In the genomic region with DNA sequence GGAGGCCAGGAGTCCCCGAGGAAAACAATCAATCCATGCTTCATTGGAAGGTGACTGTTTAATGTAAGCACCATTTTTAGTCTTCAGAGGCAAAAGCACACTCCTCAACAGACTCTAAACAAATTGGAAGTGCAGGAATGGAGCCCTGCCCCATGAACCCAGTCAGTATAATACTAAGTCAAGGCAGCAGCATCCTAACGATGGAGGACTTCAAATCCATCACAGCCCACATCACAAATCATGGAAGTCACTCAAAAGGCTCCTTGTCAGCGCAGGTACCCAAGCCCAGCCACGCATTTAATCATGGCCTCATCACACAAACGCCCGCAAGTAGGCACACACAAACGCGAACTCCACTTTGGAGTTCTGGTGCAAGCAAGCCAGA, we compare ENCODE assay signal across 9 mouse cellular contexts. TPM values are rescaled to one million over a fixed set of nuclear protein-coding genes. Genes with fewer than 3 reads are reported as not detected.
DNase-seq lines count a peak whose midpoint lies in the region; ATAC-seq and TF ChIP-seq lines count a peak whose summit lies in the region.
"Had no signal": no experiment of that assay in that cellular context is flagged by ENCODE, and none has a peak within 500 bp of the region (broad histone marks: within the 10 kb centered on the region; RNA-seq: fewer than 3 reads in every experiment).

No protein-coding gene starts in this region.

- no peak for TF ChIP-seq POLR2A in cerebellum, adult 2 months (IDR thresholded peaks at IDR 0.05; ENCODE audit: borderline replicate concordance, insufficient read depth, low read length)

- H3K9ac ChIP-seq in lung, postnatal 0 days (replicated peaks; ENCODE audit: low read depth) = peak overlapping the region; percentile 6; the same call in 1 of the 2 replicates
- H3K9ac ChIP-seq in limb, embryonic 12.5 days (replicated peaks) = peak overlapping the region; percentile 75; the same call in 1 of the 2 replicates
- H3K9ac ChIP-seq in stomach, embryonic 14.5 days (replicated peaks; ENCODE audit: low read depth, low read length) = peak overlapping the region; percentile 36

- no peak overlapping the region for H3K27ac ChIP-seq in cerebellum, adult 2 months (ENCODE audit: insufficient read depth, low read length)
- H3K27ac ChIP-seq in lung, postnatal 0 days (ENCODE audit: low read length) = no peak overlapping the region
- H3K27ac ChIP-seq in limb, embryonic 12.5 days = peak overlapping the region; percentile 94
- H3K27ac ChIP-seq in stomach, embryonic 14.5 days (ENCODE audit: low read length) = peak overlapping the region; percentile 79

- 12% methylated on average over 8 of the region's 8 CpGs for WGBS in cerebellum, adult 2 months
- 4% methylated on average over 8 of the region's 8 CpGs for WGBS in lung, postnatal 0 days
- WGBS in limb, embryonic 12.5 days = 16% methylated on average over 8 of the region's 8 CpGs
- WGBS in stomach, embryonic 14.5 days = 9% methylated on average over 8 of the region's 8 CpGs

- no peak for TF ChIP-seq EP300 in lung, postnatal 0 days (IDR thresholded peaks at IDR 0.05)

- no peaks in the 10 kb centered on the region for H3K36me3 ChIP-seq in lung, postnatal 0 days (ENCODE audit: insufficient read depth, low read length)
- peaks cover 61% of the 10 kb centered on the region for H3K36me3 ChIP-seq in limb, embryonic 12.5 days
- H3K36me3 ChIP-seq in stomach, embryonic 14.5 days (ENCODE audit: control insufficient read depth, insufficient read depth, low read length) = no peaks in the 10 kb centered on the region

- peak; percentile 11; the same call in 1 of the 2 replicates for ATAC-seq in lung, postnatal 0 days
- 0 out of 2 replicates have a peak, but pooled peaks have one; percentile 12 for ATAC-seq in limb, embryonic 12.5 days (ENCODE audit: insufficient number of reproducible peaks, insufficient read depth, low FRiP score, low TSS enrichment, low read depth)
- no peak for ATAC-seq in stomach, embryonic 14.5 days (ENCODE audit: insufficient number of reproducible peaks, insufficient read depth, low FRiP score, low read depth)

- H3K9me3 ChIP-seq in lung, postnatal 0 days (ENCODE audit: low read length) = no peaks in the 10 kb centered on the region
- peaks cover 19% of the 10 kb centered on the region for H3K9me3 ChIP-seq in limb, embryonic 12.5 days
- peaks cover 12% of the 10 kb centered on the region; the same call in 1 of the 2 replicates for H3K9me3 ChIP-seq in stomach, embryonic 14.5 days (ENCODE audit: control insufficient read depth, low read depth, low read length)

- peak overlapping the region; percentile 55 for H3K4me3 ChIP-seq in cerebellum, adult 2 months (replicated peaks; ENCODE audit: insufficient read depth, low read depth, low read length)
- H3K4me3 ChIP-seq in lung, postnatal 0 days (ENCODE audit: low read depth, low read length) = peak overlapping the region; percentile 50
- H3K4me3 ChIP-seq in limb, embryonic 12.5 days (replicated peaks) = peak overlapping the region; percentile 55
- peak overlapping the region; percentile 39 for H3K4me3 ChIP-seq in stomach, embryonic 14.5 days (ENCODE audit: low read depth, low read length)
- H3K4me3 ChIP-seq: myocyte had no signal

- H3K27me3 ChIP-seq in cerebellum, adult 2 months (ENCODE audit: control insufficient read depth, insufficient read depth, low read length) = no peaks in the 10 kb centered on the region
- no peaks in the 10 kb centered on the region for H3K27me3 ChIP-seq in lung, postnatal 0 days (replicated peaks; ENCODE audit: insufficient read depth, low read length)
- H3K27me3 ChIP-seq in limb, embryonic 12.5 days = no peaks in the 10 kb centered on the region
- H3K27me3 ChIP-seq in stomach, embryonic 14.5 days (ENCODE audit: control insufficient read depth, insufficient read depth, low read length) = no peaks in the 10 kb centered on the region

- peak overlapping the region; percentile 80 for H3K4me2 ChIP-seq in lung, postnatal 0 days (replicated peaks; ENCODE audit: low read depth, low read length)
- peak overlapping the region; percentile 63 for H3K4me2 ChIP-seq in limb, embryonic 12.5 days
- H3K4me2 ChIP-seq in stomach, embryonic 14.5 days (replicated peaks; ENCODE audit: low read depth, low read length) = peak overlapping the region; percentile 55

- no peak for DNase-seq in cerebellum, adult 2 months
- DNase-seq in cerebellum, postnatal 36 days = no peak
- no peak for DNase-seq in lung, postnatal 0 days (ENCODE audit: low spot score)
- no peak for DNase-seq in lung, postnatal 4 days
- no peak for DNase-seq in urinary bladder, postnatal 14 days (ENCODE audit: low spot score)
- no peak for DNase-seq in urinary bladder, postnatal 10 days (ENCODE audit: low spot score)

- no peaks in the 10 kb centered on the region for H3K4me1 ChIP-seq in cerebellum, adult 2 months (ENCODE audit: control insufficient read depth, insufficient read depth, low read length)
- no peaks in the 10 kb centered on the region for H3K4me1 ChIP-seq in lung, postnatal 0 days (ENCODE audit: insufficient read depth, low read depth, low read length)
- 0 out of 2 replicates have a peak, but pooled peaks cover 4% of the 10 kb centered on the region for H3K4me1 ChIP-seq in limb, embryonic 12.5 days (replicated peaks)
- 0 out of 2 replicates have a peak, but pooled peaks cover 3% of the 10 kb centered on the region for H3K4me1 ChIP-seq in stomach, embryonic 14.5 days (ENCODE audit: control insufficient read depth, insufficient read depth, low read length)

- no peak for TF ChIP-seq CTCF in cerebellum, adult 2 months (IDR thresholded peaks at IDR 0.05; ENCODE audit: borderline replicate concordance, insufficient read depth, low read depth, low read length)
- TF ChIP-seq CTCF in lung, postnatal 0 days (IDR thresholded peaks at IDR 0.05) = no peak

RNA-seq across cellular contexts. Expression of gene Zfp382, which starts 21.4 kb away (rescaled TPM):
- 7.1 and 8.3 TPM in 2 replicates for polyA plus RNA-seq in cerebellum, adult 2 months (2012; rRNA removed)
- polyA plus RNA-seq in lung, postnatal 0 days (2015; fragmentation: Nextera tagmentation; extraction: Ambion mirVana) = 3.5 and 3.7 TPM in 2 replicates
- 11.8 and 16.7 TPM in 2 replicates for polyA plus RNA-seq in limb, embryonic 12.5 days (2016; fragmentation: Nextera tagmentation; extraction: Ambion mirVana)
- polyA plus RNA-seq in stomach, embryonic 14.5 days (2014; fragmentation: Nextera tagmentation; extraction: Ambion mirVana) = 6.4 and 7.3 TPM in 2 replicates

RNA-seq across cellular contexts. Expression of gene Zfp146, which starts 26.4 kb away (rescaled TPM):
- 37.6 and 38.0 TPM in 2 replicates for polyA plus RNA-seq in cerebellum, adult 2 months (2012; rRNA removed)
- polyA plus RNA-seq in lung, postnatal 0 days (2015; fragmentation: Nextera tagmentation; extraction: Ambion mirVana) = 6.0 and 6.9 TPM in 2 replicates
- 19.1 and 23.0 TPM in 2 replicates for polyA plus RNA-seq in limb, embryonic 12.5 days (2016; fragmentation: Nextera tagmentation; extraction: Ambion mirVana)
- 19.6 and 22.3 TPM in 2 replicates for polyA plus RNA-seq in stomach, embryonic 14.5 days (2014; fragmentation: Nextera tagmentation; extraction: Ambion mirVana)

RNA-seq across cellular contexts. Expression of gene Cox7a1, which starts 40.8 kb away (rescaled TPM):
- 24.7 and 32.0 TPM in 2 replicates for polyA plus RNA-seq in cerebellum, adult 2 months (2012; rRNA removed)
- polyA plus RNA-seq in lung, postnatal 0 days (2015; fragmentation: Nextera tagmentation; extraction: Ambion mirVana) = 18.7 and 18.8 TPM in 2 replicates
- polyA plus RNA-seq in limb, embryonic 12.5 days (2016; fragmentation: Nextera tagmentation; extraction: Ambion mirVana) = 2.4 and 2.9 TPM in 2 replicates
- 5.7 and 8.2 TPM in 2 replicates for polyA plus RNA-seq in stomach, embryonic 14.5 days (2014; fragmentation: Nextera tagmentation; extraction: Ambion mirVana)

RNA-seq across cellular contexts. Expression of gene Zfp260, which starts 48.6 kb away (rescaled TPM):
- polyA plus RNA-seq in cerebellum, adult 2 months (2012; rRNA removed) = 46.3 and 46.6 TPM in 2 replicates
- 58.4 and 61.0 TPM in 2 replicates for polyA plus RNA-seq in lung, postnatal 0 days (2015; fragmentation: Nextera tagmentation; extraction: Ambion mirVana)
- polyA plus RNA-seq in limb, embryonic 12.5 days (2016; fragmentation: Nextera tagmentation; extraction: Ambion mirVana) = 138 and 146 TPM in 2 replicates
- polyA plus RNA-seq in stomach, embryonic 14.5 days (2014; fragmentation: Nextera tagmentation; extraction: Ambion mirVana) = 132 and 142 TPM in 2 replicates

RNA-seq across cellular contexts. Expression of gene Zfp566, which starts 52.8 kb away (rescaled TPM):
- 5.5 and 6.1 TPM in 2 replicates for polyA plus RNA-seq in cerebellum, adult 2 months (2012; rRNA removed)
- polyA plus RNA-seq in lung, postnatal 0 days (2015; fragmentation: Nextera tagmentation; extraction: Ambion mirVana) = 4.8 and 5.2 TPM in 2 replicates
- 17.0 and 25.0 TPM in 2 replicates for polyA plus RNA-seq in limb, embryonic 12.5 days (2016; fragmentation: Nextera tagmentation; extraction: Ambion mirVana)
- 7.5 and 11.2 TPM in 2 replicates for polyA plus RNA-seq in stomach, embryonic 14.5 days (2014; fragmentation: Nextera tagmentation; extraction: Ambion mirVana)

Comparison
In these comparisons a context has a peak if more than half of its experiments do, and no peak if none do; other contexts are left out.
1. H3K27ac ChIP-seq: peak in limb, embryonic 12.5 days (single experiment) and stomach, embryonic 14.5 days (single experiment); none in cerebellum, adult 2 months (single experiment) and lung, postnatal 0 days (single experiment).
2. H3K9ac ChIP-seq: peak in every context shown above with its lines; median percentile 75 in limb, embryonic 12.5 days; 36 in stomach, embryonic 14.5 days; 6 in lung, postnatal 0 days.
3. Peak in every context shown above with its lines, with median percentiles within 50 percentile points of each other: H3K4me3 ChIP-seq and H3K4me2 ChIP-seq.